Mouse (Mus musculus): ENCODE measurements around the gene Dtx1.

Dtx1 gene

GRCm38 (mm10) chr5:120679676-120680555 is 31.8 kb downstream of the Dtx1 start:
- DNase-seq (ENCODE audit: extremely low read depth, low read depth, low spot score), result no peak

DNA sequence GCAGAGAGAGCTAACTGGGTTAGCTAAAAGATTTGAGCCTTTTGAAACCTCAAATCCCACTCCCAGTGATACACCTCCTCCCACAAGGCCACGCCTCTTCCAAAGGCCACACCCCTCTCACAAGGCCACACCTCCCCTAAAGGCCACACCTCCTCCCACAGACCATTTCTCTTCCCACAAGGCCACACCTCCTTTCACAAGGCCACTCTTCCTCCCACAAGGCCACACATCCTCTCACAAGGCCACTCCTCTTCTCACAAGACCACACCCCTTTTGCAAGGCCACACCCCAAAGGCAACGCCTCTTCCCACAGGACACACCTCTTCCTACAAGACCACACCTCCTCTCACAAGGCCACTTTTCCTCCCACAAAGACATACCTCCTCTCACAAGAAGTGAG is 34.2 kb downstream of the Dtx1 start:
- no peak for DNase-seq (ENCODE audit: extremely low read depth, low read depth, low spot score)

- no peak for DNase-seq (ENCODE audit: extremely low read depth, low read depth, low spot score)
Observed at GRCm38 (mm10) chr5:120674229-120675145, 37.2 kb downstream of the Dtx1 start.

DNA sequence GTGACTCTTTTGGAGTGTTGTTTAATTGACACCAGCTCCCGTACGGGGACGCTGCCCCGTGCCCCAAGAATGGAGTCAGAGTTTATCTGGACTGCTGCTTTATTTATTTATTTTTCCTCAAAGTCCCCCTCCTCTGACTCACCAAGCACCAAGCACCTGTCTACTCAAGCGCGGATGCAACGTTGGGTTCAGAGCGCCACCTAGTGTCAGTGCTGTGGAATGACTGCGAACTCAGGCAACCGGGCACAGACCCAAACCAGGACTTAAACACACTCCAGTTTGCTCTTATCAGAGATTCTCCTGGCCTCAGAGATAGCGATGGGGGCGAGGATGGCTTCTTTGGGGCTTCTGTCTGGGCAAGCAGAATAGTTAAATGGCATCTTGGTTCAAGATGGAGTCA is 38.1 kb downstream of the Dtx1 start:
- no peak for DNase-seq (ENCODE audit: extremely low read depth, low read depth, low spot score)

DNA sequence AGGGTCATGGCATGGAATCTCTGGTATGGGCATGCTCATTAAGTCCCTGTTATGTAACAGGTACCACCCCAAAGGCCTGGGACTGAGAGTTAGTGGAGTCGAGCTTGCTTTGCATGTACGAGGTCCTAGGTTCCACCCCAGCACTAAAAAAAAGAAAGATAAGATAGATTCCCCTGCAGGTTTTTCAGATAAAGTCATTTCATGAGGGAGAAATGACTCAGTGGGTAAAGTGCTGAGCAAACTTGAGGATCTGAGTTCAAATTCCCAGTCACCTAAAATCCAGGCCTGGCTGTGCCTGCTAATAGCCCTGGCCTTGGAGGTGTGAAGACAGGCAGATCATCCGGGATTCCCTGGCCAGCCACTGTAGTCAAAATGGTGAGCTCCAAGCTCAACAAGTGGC is 39.9 kb downstream of the Dtx1 start:
- no peak for DNase-seq (ENCODE audit: extremely low read depth, low read depth, low spot score)

- DNase-seq (ENCODE audit: extremely low read depth, low read depth, low spot score), result no peak
Observed at GRCm38 (mm10) chr5:120670132-120670531, 41.6 kb downstream of the Dtx1 start.

DNA sequence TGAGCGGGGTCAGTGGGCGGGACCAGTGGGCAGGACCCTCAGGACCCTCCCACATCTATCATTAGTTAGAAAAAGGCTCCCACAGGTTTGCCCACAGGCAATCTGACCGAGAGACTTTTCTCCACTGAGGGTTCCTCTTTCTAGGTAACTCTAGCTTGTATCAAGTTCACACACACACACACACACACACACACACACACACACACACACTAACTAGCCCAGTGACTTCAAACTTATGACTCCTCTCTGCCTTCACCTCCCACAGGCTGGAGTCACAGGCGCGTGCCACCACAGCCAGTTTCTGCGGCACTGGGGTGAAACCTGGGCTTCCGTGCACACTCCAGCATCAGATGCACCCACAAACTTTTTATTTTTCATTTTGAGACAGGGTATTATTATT is 43.0 kb downstream of the Dtx1 start:
- no peak for DNase-seq (ENCODE audit: extremely low read depth, low read depth, low spot score)

DNA sequence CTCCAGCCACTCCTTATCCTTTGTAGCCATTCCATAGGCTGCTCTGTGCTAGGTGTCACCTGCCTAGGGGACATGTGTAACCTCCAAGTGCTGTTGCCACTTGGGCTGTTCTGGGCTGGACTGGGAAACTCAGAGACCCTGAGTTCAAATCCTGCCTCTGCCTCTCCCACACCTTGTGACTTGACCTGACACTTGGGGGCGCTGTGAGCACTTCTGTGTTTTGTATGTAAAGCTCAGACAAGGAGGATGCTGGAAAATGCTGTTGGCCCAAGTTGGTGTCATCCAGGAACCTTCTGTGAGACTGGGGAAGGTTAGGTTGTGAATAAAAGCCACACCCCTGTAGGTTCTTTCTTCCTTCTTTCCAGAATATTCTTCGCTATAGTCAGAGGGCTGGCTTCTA is 46.8 kb downstream of the Dtx1 start:
- no peak for DNase-seq (ENCODE audit: extremely low read depth, low read depth, low spot score)

DNA sequence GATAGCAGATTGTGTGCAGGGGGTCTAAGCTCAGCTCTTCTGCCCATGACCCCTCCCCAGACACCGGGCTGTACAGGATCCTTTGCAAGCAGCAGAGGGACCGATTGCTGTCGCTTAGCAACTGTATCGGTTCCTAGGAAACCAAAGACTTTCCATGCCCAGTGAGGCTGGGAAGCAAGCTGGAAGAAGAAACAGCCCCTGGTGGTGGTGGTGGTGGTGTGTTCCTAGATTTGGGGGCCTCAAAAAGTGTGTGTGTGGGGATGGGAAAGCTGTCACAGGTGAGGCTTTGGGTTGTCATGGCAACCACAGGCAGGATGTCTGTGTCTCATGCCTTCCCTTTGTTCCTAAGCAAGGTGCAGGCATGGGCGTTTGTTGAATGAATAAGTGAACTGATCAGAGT is 50.9 kb downstream of the Dtx1 start:
- DNase-seq (ENCODE audit: extremely low read depth, low read depth, low spot score), result no peak

DNA sequence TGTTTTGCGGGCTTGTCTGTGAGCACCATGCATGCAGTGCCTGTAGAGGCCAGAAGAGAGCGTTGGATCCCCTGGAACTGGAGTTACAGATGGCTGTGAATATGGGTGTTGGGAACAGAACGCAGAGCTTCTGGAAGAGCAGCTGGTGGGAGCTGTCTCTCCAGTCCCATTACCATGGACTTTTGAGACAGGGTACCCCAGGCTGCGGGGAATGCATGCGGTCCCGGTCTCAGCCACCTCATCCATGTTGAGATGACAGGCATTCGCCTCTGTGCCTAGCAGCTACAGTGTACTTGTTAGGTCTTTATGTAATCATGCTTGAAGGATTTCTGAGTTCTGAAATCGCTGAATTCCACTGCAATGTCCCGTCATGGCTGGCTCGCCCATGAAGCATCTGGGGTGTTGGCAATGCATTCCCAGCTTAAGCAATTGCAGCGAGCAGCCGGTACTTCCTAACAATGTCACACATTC is 55.4 kb downstream of the Dtx1 start:
- DNase-seq (ENCODE audit: extremely low read depth, low read depth, low spot score), result no peak

GRCm38 (mm10) chr5:120653873-120654272 is 57.9 kb downstream of the Dtx1 start:
- no peak for DNase-seq (ENCODE audit: extremely low read depth, low read depth, low spot score)

- DNase-seq (ENCODE audit: extremely low read depth, low read depth, low spot score), result no peak
Observed at GRCm38 (mm10) chr5:120652915-120653701, 58.6 kb downstream of the Dtx1 start.

GRCm38 (mm10) chr5:120651230-120651629 is 60.5 kb downstream of the Dtx1 start:
- DNase-seq (ENCODE audit: extremely low read depth, low read depth, low spot score), result no peak

DNA sequence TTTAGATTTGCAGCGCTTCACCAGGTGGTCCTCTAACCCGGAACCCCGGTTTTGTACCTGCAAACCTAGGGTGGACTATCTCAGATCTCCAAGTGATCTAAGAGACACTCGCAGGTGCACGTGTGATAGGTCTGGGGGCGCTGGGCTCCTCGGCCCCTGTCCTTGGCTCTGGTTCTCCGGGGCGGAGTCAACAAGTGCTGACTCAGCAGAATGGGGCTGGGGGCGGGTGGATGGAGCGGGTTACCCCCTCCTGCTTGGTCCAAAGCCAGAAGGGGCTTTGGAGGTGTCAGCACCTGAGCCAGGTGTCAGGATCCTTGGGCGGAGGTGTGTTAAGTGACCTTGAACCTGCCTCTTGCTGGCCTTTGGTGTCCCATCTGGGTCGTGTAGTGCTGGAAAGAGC is 61.8 kb downstream of the Dtx1 start:
- no peak for DNase-seq (ENCODE audit: extremely low read depth, low read depth, low spot score)

GRCm38 (mm10) chr5:120649374-120649933 is 62.3 kb downstream of the Dtx1 start:
- DNase-seq (ENCODE audit: extremely low read depth, low read depth, low spot score), result no peak

DNA sequence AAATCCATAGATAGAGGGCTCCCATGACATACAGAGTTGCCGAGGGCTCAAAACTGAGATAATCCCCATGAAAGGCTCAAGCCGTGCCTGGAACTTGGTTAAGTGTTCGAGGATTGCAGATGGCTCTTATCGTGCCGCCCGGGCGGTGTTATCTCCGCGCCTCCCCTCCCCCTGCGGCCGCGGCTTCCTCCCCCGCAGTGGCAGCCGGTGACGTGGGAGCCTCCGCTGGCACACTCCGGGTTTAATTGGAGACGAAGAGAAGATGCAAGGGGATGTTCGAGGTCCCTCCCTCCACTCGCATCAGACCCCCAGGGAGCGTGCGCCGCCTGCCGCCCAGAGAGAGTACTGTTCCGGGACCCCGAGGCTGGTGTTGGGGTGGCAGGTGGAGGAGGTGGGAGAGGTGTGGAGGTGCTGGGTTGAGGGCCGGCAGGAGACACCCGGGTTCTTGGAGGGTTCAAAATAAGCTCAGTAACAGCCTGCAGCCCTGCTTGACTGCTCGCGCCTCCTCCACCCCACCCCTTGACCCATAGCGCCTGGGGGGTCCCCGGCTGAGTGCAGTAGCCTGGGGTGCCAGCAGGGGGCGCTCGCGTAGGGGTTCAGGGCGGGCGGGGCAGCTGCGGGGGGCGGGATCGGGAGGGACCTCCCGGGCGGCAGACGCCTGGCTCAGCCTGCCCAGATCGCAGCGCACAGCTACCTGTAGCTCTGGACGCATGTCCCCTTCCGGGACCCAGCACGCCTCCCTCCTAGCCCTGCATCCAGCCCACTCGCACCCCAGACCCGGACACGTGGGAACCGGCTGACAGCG is 63.0 kb downstream of the Dtx1 start, which contains the start of gene Rasal1:
Rasal1 (plus strand) TSS at position 244 of the 805 bp plus-strand sequence.
- no peak for DNase-seq (ENCODE audit: extremely low read depth, low read depth, low spot score)

- DNase-seq (ENCODE audit: extremely low read depth, low read depth, low spot score), result no peak
Observed at GRCm38 (mm10) chr5:120647814-120648491, 63.8 kb downstream of the Dtx1 start.

DNA sequence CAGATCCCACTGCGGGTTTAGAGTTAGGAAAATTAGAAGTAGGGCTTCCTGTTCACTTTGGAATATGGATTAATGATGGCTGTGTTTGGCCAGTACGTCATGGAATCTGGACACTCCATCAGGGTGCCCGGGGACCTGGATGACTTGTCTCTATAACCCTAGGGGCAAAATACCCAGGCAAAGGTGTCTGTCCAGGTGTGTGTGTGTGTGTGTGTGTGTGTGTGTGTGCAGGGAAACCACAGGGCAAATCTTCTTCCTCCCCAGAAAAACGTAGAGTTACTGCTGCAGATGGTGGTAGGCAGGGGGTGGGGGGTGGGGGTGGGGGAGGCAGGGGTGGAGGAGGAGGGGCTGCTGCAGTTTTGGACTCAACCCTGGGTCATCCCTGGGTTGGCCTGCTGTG is 64.4 kb downstream of the Dtx1 start:
- DNase-seq (ENCODE audit: extremely low read depth, low read depth, low spot score), result no peak

DNA sequence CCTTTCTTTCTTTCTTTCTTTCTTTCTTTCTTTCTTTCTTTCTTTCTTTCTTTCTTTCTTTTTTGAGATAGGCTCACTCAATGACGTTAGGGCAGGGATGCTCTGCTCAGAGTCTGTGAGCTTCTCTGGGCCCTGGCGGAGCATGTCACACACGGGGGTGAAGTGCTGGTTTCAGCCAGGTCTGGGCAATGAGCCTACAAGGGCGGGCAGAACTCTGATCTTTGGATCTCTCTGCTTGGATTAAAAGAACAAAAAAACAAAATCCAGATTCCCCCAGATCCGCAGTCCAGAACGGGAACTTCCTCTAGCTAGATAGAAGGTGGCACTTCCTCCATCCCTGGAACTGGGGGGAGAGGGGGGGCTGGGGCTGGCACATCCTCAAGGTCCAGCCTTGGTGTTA is 65.9 kb downstream of the Dtx1 start:
- DNase-seq (ENCODE audit: extremely low read depth, low read depth, low spot score), result no peak

Measured in fat pad, adult 2 months (tissue).